Mouse (Mus musculus) bone marrow, adult 2 months (tissue): ENCODE measurements at regions not wholly inside any gene's neighbourhood (a gene's known extent, or its start where the extent isn't known, plus 50 kb on each side); places are given as distances from the start of the nearest gene placed in this dataset.

Experiments used
- CTCF ChIP-seq: fragments of 200-500 bp; IDR thresholded peaks from 2 replicates; pipeline ENCODE4 v1.5.1; 2011; ENCODE audit warnings: low read length, control low read depth; ENCODE audit not compliant: control insufficient read depth, insufficient read depth
- POLR2A ChIP-seq: fragments of 200-500 bp; IDR thresholded peaks from 2 replicates; pipeline ENCODE4 v1.6.1; 2011; ENCODE audit warnings: low read depth, mild to moderate bottlenecking, control low read depth, low read length, borderline replicate concordance; ENCODE audit not compliant: control insufficient read depth

GRCm38 (mm10) chr4:33583979-33584907, 274.1 kb downstream of the Rngtt start:
- TF ChIP-seq CTCF: no peak
- TF ChIP-seq POLR2A: no peak
